Mouse (Mus musculus) hindbrain, embryonic 16.5 days (tissue): Measurements from ENCODE around the gene Hes7. TPM values are rescaled to one million over a fixed set of nuclear protein-coding genes. Genes with fewer than 3 reads are reported as not detected.

ENCODE experiments used
- ATAC-seq: fragments of 200-750 bp; cut with Nextera tagmentation; 2 replicates; pipeline ENCODE4 v1.8.0; 2017; ENCODE audit warnings: moderate TSS enrichment, moderate library complexity
- H3K27ac ChIP-seq: fragments of 300-500 bp; sonication (generic); 2 replicates; pipeline ENCODE4 v1.5.1; 2014; ENCODE audit warnings: low read depth, mild to moderate bottlenecking, control low read depth, low read length, moderate library complexity
- H3K27me3 ChIP-seq: fragments of 300-500 bp; sonication (generic); replicated peaks from 2 replicates; pipeline ENCODE4 v1.6.1; 2014; ENCODE audit warnings: low read length; ENCODE audit not compliant: control insufficient read depth, insufficient read depth
- H3K36me3 ChIP-seq: fragments of 300-500 bp; sonication (generic); 2 replicates; pipeline ENCODE4 v1.6.1; 2014; ENCODE audit warnings: mild to moderate bottlenecking, low read length, moderate library complexity, mixed read lengths; ENCODE audit not compliant: control insufficient read depth, insufficient read depth
- H3K4me1 ChIP-seq: fragments of 300-500 bp; sonication (generic); 2 replicates; pipeline ENCODE4 v1.6.1; 2014; ENCODE audit warnings: low read depth, low read length; ENCODE audit not compliant: control insufficient read depth, insufficient read depth
- H3K4me2 ChIP-seq: fragments of 300-500 bp; sonication (generic); 2 replicates; pipeline ENCODE4 v1.6.1; 2014; ENCODE audit warnings: mild to moderate bottlenecking, low read length, control low read depth, moderate library complexity
- H3K4me3 ChIP-seq: fragments of 300-500 bp; sonication (generic); 2 replicates; pipeline ENCODE4 v1.5.1; 2014; ENCODE audit warnings: mild to moderate bottlenecking, low read length, control low read depth, moderate library complexity
- H3K9ac ChIP-seq: fragments of 300-500 bp; sonication (generic); 2 replicates; pipeline ENCODE4 v1.6.1; 2014; ENCODE audit warnings: low read depth, mild to moderate bottlenecking, control low read depth, low read length, moderate library complexity
- H3K9me3 ChIP-seq: fragments of 300-500 bp; sonication (generic); 2 replicates; pipeline ENCODE4 v1.6.1; 2014; ENCODE audit warnings: mild to moderate bottlenecking, low read length, moderate library complexity; ENCODE audit not compliant: control insufficient read depth
- WGBS: fragments of 180-500 bp; shearing (Covaris S2); extraction: QIAGEN DNeasy Blood & Tissue Kit; methylation state at CpG from one replicate; pipeline ENCODE4 v1.1.7; 2014; 5-methylcytosine and 5-hydroxymethylcytosine counted together
- polyA plus RNA-seq: library from polyadenylated mRNA; unstranded; fragments of >200 nt; fragmentation: Nextera tagmentation; extraction: Ambion mirVana; gene quantifications from 2 replicates; pipeline ENCODE4 v1.2.1, GENCODE M21; 2015

Hes7 gene
- polyA plus RNA-seq, 1 experiment from 2014 or later: 1.8 TPM

GRCm38 (mm10) chr11:69148451-69148960 is 28.3 kb downstream of the Hes7 start:
- Histone ChIP-seq H3K27ac (no peak overlapping the region), H3K9me3 (no peaks in the 10 kb centered on the region), H3K27me3 (no peaks in the 10 kb centered on the region), H3K4me1 (peaks cover 2% of the 10 kb centered on the region; the same call in 1 of the 2 replicates), H3K9ac (no peak overlapping the region), H3K36me3 (no peaks in the 10 kb centered on the region), H3K4me3 (no peak overlapping the region), H3K4me2 (no peak overlapping the region)
- no peak for ATAC-seq
- 85% methylated on average over 5 of the region's 5 CpGs for WGBS

DNA sequence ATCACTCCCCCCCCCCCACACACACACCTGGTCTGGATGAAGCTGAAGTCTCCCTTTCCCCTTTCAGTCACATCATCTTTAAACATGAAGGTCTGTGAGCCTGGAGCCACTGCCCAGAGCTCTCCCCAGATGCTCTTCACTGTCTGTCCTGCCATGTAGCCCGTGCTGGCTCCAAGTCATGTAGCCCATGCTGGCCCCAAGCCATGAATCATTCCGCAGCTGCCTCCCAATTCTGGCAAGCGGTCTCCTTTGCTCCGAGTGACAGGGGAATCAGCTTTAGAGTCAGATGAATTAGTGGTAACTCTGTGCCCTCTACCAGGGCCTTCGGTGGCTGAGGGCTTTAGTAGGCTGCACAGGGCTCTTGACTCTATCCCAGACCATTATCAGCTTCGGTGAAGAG is 29.5 kb downstream of the Hes7 start:
- WGBS: 64% methylated on average over 6 of the region's 6 CpGs
- peaks cover 2% of the 10 kb centered on the region; the same call in 1 of the 2 replicates for H3K4me1 ChIP-seq
- no peak overlapping the region for H3K4me2 ChIP-seq
- H3K36me3 ChIP-seq: no peaks in the 10 kb centered on the region
- ATAC-seq: no peak
- no peaks in the 10 kb centered on the region for H3K27me3 ChIP-seq
- no peaks in the 10 kb centered on the region for H3K9me3 ChIP-seq
- H3K27ac ChIP-seq: no peak overlapping the region
- H3K4me3 ChIP-seq: no peak overlapping the region
- H3K9ac ChIP-seq: no peak overlapping the region

DNA sequence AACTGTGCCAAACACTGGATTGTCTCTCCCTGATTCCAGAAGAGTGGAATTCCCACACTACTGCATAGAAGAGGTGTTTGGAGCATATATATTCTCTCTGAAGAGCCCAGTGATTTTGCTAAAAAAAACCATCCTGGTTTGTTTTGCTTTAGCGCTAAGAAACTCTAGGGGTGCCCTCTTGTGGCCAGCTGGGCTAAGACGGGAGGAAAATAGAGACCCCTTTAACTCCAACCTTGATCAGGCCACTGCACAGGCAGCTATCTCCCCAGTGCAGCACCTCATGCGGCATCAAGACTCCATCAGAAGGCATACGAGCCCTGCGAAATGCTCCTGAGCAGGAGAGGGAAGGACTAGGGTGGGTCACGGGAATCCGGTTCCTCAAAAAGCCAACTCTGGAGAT is 30.2 kb downstream of the Hes7 start:
- no peak overlapping the region for H3K27ac ChIP-seq
- WGBS: 8% methylated on average over 7 of the region's 7 CpGs
- ATAC-seq: peak; percentile 56; the same call in 1 of the 2 replicates
- H3K4me1 ChIP-seq: peaks cover 2% of the 10 kb centered on the region; the same call in 1 of the 2 replicates
- no peaks in the 10 kb centered on the region for H3K9me3 ChIP-seq
- H3K4me3 ChIP-seq: no peak overlapping the region
- peak overlapping the region; percentile 29; the same call in 1 of the 2 replicates for H3K9ac ChIP-seq
- no peaks in the 10 kb centered on the region; the same call in 1 of the 2 replicates for H3K27me3 ChIP-seq
- H3K4me2 ChIP-seq: peak overlapping the region; percentile 40
- no peaks in the 10 kb centered on the region for H3K36me3 ChIP-seq

- Histone ChIP-seq H3K4me2 (peak overlapping the region; percentile 40), H3K27me3 (peaks cover 2% of the 10 kb centered on the region; the same call in 1 of the 2 replicates), H3K4me3 (no peak overlapping the region), H3K36me3 (no peaks in the 10 kb centered on the region), H3K9ac (no peak overlapping the region), H3K9me3 (no peaks in the 10 kb centered on the region), H3K27ac (no peak overlapping the region), H3K4me1 (peaks cover 2% of the 10 kb centered on the region; the same call in 1 of the 2 replicates)
- no peak for ATAC-seq
- WGBS: 68% methylated on average over 6 of the region's 6 CpGs
These were observed 30.8 kb downstream of the Hes7 start for GRCm38 (mm10) chr11:69151004-69151403.

DNA sequence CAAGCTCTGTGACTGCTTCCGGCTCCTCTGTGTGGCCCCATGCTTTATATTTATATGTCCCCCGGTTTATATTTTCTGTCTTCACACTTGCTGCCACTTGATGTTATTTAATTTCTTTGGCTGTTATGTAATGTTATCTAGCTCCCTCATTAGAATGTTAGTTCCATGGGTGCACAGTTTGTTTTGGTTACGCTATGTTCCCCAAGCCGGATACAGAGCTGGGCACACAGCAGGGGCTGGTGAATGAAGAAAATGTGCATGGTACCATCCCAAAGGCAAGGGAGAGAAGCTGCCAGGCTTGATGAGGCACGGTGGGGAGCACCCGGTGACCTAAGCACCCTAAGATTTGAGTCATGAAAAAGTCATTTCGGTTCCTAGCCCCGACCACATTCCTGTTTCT is 33.6 kb downstream of the Hes7 start:
- H3K36me3 ChIP-seq: no peaks in the 10 kb centered on the region

DNA sequence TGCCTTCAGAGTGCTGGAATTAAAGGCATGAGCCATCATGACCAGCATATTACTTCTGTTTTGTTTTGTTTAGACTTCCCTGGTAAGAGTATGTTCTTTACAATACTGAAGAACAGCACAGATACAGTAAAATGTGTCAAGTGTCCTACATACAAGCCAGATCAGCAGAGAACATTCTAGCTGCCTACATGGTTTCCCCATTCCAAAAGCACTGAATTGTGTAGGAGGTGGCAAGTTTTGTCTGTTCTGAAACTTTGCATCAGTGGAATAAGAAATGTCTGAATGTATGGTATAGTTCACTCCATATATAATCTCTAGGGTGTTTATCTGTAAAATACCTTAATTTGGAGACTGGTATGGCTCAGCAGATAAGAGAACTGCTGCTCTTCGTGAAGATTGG is 35.1 kb downstream of the Hes7 start:
- Histone ChIP-seq H3K36me3 (no peaks in the 10 kb centered on the region), H3K4me1 (peaks cover 8% of the 10 kb centered on the region), H3K27me3 (peaks cover 5% of the 10 kb centered on the region; the same call in 1 of the 2 replicates), H3K27ac (no peak overlapping the region), H3K4me3 (no peak overlapping the region), H3K4me2 (no peak overlapping the region), H3K9ac (no peak overlapping the region), H3K9me3 (no peaks in the 10 kb centered on the region)
- 43% methylated on average over 1 of the region's 1 CpGs for WGBS
- no peak for ATAC-seq

More for the DNA sequence above, 33.6 kb downstream of the Hes7 start:
- Histone ChIP-seq H3K4me1 (peaks cover 8% of the 10 kb centered on the region), H3K4me3 (no peak overlapping the region), H3K9ac (no peak overlapping the region), H3K27ac (no peak overlapping the region), H3K9me3 (no peaks in the 10 kb centered on the region), H3K27me3 (peaks cover 5% of the 10 kb centered on the region; the same call in 1 of the 2 replicates), H3K4me2 (no peak overlapping the region)
- no peak for ATAC-seq
- WGBS: 78% methylated on average over 8 of the region's 8 CpGs

DNA sequence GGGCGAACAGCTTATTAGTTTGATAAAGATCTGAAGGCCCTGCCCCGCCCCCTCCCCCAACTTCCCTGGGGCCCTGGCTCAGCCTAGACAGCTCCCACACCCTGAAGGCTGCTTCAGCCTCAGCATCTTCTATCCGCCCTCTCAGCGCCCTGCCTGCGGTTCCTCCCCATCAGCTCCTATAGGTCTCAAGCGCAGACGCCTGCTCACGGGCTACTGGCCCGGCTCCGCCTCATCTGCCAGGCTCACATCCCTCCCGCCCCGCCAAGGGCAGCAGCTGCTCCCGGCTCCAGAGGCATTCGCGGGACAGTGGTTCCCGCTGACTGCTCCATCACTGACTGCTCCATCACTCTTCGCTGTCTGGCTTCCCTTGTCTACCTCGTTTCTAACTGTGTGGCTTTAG is 36.6 kb downstream of the Hes7 start, which contains the start of gene Alox12b:
Gene Alox12b (plus strand): TSS at position 190 of the 400 bp plus-strand sequence.
- H3K9ac ChIP-seq: peak within 1 kb of the TSS; percentile 45

DNA sequence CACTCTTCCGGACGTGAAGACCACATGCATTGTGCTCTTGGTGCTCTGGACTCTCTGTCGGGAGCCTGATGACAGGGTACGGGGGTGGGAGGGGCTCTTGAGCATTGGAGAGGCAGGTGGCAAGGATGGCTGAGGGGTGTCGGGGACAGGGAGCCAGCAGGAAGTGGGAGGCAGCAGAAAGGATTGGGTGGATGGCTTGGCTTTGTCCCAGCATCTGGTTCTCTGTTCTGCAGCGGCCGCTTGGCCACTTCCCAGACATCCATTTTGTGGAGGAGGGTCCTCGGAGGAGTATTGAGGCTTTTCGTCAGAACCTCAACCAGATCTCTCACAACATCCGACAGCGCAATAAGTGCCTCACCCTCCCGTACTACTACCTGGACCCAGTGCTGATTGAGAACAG is 49.1 kb downstream of the Hes7 start:
- no peaks in the 10 kb centered on the region for H3K27me3 ChIP-seq
- WGBS: 81% methylated on average over 12 of the region's 12 CpGs
- ATAC-seq: no peak
- no peaks in the 10 kb centered on the region for H3K9me3 ChIP-seq
- H3K9ac ChIP-seq: no peak overlapping the region
- no peak overlapping the region for H3K4me3 ChIP-seq
- no peaks in the 10 kb centered on the region for H3K36me3 ChIP-seq
- no peak overlapping the region for H3K27ac ChIP-seq
- no peak overlapping the region for H3K4me2 ChIP-seq
- no peaks in the 10 kb centered on the region for H3K4me1 ChIP-seq

More for the DNA sequence above, 36.6 kb downstream of the Hes7 start, which contains the start of gene Alox12b:
- Histone ChIP-seq H3K27me3 (peaks cover 5% of the 10 kb centered on the region; the same call in 1 of the 2 replicates), H3K4me1 (peaks cover 5% of the 10 kb centered on the region; the same call in 1 of the 2 replicates), H3K4me2 (peak within 1 kb of the TSS; percentile 59), H3K9me3 (no peaks in the 10 kb centered on the region), H3K27ac (no peak within 1 kb of the TSS), H3K36me3 (no peaks in the 10 kb centered on the region), H3K4me3 (peak within 1 kb of the TSS; percentile 33)
- no peak for ATAC-seq
- 2% methylated on average over 18 of the region's 18 CpGs for WGBS

GRCm38 (mm10) chr11:69171626-69172025 is 51.4 kb downstream of the Hes7 start:
- H3K4me3 ChIP-seq: no peak overlapping the region
- H3K36me3 ChIP-seq: no peaks in the 10 kb centered on the region
- no peak overlapping the region for H3K9ac ChIP-seq
- no peaks in the 10 kb centered on the region for H3K27me3 ChIP-seq
- no peak overlapping the region for H3K4me2 ChIP-seq
- no peak for ATAC-seq
- WGBS: 24% methylated on average over 7 of the region's 7 CpGs
- no peaks in the 10 kb centered on the region for H3K4me1 ChIP-seq
- H3K9me3 ChIP-seq: no peaks in the 10 kb centered on the region
- H3K27ac ChIP-seq: no peak overlapping the region
